Mouse (Mus musculus): ENCODE results near the gene Susd2.

Gene Susd2

DNA sequence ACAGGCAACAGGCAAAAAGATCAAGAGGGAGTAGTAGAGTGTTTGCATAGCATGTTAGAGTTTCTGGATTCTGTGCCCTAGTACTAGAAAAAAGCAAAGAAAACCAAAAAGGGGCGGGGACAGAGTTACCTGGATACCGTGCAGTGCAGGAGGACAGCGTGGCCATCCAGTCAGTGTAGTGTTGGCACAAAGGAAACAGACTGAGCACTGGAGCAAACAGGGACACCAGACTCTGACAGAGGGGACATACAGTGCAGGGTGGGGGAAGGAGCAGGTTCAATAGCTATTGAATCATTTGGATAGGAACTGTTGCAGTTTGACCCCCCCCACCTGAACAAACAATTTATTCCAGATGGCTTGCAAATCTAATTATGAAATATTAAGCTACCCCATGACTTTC, 16.8 kb downstream of the Susd2 start:
- DNase-seq (ENCODE audit: low spot score in 2 of 2), result no peak

DNA sequence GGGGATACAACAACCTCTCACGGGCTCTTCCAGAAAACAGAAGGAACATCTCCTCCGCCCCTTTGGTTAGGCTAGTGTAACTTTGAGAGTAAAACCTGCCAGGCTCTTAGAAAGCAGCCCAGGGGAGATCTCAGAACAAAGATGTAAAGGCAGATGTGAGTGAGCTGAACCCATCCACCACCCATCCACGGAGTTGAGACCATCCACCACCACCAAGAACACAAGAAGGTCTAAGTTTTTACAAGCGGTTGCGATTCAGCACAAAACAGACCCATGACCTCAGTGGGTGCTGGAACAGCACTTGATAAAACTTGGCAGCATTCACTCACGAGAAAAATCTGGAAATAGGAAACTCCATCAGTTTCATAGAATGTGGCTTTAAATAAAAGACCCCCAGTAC, 17.9 kb downstream of the Susd2 start:
- no peak for DNase-seq (ENCODE audit: low spot score in 2 of 2)

DNA sequence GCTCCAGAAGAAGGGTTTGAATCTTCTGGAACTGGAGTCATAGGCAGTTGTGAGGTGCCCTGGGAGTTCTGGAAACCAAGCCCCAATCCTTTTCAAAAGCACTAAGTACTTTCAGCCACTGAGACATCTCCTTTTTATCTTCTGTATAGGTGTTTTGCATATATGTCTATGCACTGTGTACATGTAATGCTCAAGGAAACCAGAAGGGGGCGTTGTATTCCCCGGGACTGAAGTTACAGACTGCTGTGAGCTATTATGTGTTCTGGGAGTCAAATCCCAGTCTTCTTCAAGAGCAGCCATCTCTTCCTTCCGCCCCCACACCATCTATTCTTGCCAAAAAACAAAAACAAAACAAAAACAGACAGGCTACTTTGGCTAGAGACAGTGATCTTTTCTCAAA, 23.0 kb downstream of the Susd2 start:
- DNase-seq (ENCODE audit: low spot score in 2 of 2), result no peak

DNA sequence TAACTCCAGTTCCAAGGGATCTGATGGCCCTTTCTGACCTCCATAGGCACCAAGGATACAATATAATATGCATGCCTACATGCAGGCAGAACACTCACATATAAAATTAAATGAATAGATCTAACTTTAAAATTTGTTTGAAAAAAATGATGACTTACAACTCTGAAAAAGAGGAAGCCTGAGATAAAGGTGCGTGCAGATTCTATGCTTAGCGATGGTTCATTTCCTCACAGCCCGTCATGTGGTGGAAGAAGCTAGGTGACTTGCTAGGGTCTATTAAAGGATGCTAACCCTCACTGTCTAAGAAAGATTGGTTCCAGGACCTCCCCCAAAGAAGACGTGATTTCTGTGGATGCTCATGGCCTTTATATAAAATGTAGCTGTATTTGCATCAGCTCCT, 27.8 kb downstream of the Susd2 start:
- DNase-seq (ENCODE audit: low spot score in 2 of 2), result no peak

DNA sequence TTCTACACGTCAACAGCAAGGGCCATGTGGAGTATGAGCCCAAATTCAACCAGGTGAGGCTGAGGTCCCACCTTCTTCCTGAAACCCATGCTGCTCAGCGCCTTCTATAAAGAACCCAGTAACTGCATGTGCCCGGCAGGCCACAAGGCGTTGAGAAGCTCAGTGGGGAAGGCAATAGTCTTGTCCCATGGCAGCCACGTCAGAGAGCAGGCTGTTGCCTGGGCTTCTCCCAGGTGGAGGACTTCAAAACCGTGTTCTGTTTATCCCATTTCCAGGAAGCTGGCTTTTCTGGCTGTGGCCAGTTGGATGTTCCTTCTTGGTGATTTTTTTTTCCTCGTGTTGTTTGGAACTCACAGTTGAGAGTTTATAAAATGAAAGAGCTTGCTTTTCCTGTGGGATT, 33.3 kb downstream of the Susd2 start:
- no peak for DNase-seq (ENCODE audit: low spot score in 2 of 2)

DNA sequence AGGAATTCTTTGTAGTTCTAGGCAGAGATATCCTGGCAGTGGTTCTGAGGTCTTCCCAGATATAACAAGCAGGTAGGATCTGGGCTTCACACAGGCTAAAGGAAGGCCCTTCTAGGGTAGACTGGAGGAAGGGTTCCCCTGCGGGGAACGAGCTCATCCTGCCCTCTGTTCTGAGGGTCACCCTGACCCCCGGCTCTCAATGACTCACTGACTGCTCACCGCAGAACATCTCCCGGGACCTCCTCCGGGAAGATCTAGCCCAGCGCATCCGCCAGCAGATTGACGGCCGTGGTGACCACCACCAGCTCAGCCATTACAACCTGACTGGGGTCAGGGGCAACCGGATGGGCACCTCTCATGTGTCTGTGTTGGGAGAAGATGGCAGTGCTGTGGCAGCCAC, 34.8 kb downstream of the Susd2 start:
- DNase-seq (ENCODE audit: low spot score in 2 of 2), result no peak

DNA sequence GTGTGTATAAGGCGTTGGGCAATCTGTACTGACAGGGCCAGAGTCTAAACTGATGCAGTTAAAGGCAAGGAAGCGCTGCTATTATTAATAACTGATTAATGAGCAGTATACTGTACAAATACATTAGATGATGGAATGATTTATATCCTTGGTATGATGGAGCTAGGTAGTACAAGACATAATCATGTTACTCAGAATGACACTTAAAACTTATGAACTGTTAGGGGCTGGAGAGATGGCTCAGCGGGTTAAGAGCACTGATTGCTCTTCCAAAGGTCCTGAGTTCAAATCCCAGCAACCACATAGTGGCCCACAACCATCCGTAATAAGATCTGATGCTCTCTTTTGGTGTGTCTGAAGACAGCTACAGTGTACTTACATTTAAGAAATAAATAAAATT, 36.6 kb downstream of the Susd2 start:
- DNase-seq (ENCODE audit: low spot score in 2 of 2), result no peak

DNA sequence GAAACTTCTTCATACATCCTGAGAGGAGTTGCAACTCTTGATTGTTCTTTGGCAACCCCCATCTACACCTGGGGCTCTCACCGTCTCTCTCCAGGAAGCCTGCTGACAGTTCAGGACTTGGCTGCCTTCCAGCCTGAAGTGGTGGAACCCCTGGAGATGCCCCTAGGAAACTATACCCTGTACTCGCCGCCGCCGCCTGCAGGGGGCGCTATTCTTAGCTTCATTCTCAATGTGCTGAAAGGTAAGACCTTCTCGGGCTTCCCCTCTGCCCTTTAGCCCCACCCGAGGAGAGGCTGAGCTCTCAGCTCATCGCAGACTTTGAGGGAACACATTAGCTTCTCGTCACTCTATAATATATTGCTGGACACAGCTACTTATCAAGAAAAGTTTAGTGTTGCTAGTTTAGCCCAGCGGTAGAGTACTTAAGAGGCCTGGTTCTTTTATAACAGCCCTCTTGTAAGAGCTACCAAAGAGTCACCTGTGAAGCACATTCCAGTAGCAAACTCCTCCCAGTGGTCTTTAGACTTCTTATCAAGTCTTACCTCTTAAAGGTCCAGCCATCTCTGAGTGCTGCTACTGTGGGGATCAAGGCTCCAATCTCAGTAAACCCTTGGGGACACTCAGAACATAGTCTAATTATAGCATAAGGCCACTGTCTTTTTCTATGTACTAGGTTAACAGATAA, 38.5 kb downstream of the Susd2 start:
- no peak for DNase-seq (ENCODE audit: low spot score in 2 of 2)

DNA sequence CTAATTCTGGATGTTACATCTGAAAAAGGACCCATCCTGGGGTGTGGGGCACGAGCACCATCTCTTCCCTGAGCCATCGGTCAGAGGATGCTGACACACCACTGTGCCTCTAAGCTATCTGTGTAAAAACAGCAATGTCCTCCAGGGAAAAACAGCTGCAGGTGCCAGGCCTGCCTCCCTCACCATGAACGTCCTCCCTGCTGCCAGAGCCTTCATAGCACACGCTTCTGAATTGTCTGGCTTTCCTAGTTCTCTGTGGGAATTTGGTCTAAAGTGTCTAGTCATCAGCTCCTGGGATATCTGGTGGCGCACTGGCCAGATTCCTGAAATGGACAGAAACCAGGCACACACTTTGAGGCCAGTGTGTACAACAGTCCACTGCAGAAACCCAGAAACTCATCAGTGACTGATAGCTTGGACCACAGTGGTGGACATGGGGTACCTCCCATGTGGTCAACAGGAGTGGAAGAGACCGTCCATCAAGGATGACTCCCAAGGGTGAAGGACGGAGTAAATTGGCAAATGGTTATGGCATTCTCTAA, 43.5 kb downstream of the Susd2 start:
- DNase-seq (ENCODE audit: low spot score in 2 of 2), result no peak

DNA sequence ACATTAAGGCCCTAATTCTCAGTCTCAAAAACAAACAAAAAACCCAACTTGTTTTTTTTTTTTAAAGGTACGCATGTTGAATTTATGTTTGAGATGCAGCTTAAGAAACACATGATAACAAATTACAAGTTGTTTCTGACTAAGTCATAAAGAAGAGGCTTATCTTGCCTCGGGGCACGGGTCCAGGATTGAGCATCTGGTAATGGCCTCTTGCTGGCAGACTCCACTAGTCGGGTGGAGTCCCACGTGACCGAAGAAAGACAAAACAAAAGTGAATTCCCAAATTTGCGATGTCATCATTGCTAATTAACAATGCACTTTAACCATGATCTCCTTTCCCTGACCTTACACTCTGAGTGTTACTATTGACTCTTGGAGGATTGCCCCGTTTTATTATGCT, 47.8 kb downstream of the Susd2 start:
- no peak for DNase-seq (ENCODE audit: low spot score in 2 of 2)

DNA sequence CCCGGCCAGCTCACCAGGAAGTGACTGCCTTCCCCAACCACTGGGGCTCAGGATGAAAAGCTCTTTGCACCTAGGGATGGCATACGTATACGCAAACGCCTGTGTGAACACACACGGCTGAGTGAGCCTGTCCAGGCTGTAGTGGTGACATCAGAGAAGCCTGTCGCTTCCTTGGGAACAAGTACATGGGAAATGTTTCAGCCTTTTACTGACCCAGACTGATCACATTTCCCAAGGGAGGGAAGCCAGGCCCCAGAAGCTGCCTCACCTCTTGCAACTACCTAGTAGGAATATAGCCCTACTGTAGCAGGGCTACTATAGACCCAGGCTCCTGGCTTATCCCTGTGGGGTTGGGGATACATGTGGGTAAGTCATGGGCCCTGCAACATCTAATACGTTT, 51.2 kb downstream of the Susd2 start:
- DNase-seq (ENCODE audit: low spot score in 2 of 2), result no peak

DNA sequence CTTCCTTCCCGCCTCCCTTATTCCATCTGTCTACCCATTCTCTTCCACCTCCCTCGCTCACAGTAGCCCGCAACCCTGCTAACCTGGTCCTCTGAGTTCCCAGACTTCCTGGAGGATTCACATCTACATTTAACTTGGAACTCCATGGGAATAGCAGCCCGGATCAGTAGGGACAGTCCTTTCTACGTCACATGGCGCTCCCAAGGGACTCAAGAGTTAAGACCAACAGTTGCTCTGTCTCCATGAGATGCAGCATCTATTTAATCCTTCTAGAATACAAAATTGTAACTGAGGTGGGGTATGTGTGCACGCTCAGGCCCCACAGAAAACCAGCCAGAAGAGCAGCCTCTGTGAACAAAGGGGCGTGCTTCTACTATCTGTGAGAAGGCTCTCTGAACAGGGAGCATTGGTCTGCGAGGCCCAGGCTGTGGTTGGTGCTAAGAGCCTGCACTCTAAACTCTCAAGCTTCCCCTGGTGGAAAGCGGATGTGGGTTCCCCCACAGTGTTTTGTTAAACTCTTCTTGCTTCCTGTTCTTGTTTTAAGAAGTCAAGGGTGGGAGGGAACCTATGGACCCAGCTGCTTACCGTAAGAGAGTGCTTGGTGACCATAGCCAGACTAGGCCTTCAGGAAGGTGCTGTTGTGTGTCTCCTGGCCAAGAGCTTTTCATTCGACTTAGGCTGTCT, 52.5 kb downstream of the Susd2 start:
- DNase-seq (ENCODE audit: low spot score in 2 of 2), result no peak

DNA sequence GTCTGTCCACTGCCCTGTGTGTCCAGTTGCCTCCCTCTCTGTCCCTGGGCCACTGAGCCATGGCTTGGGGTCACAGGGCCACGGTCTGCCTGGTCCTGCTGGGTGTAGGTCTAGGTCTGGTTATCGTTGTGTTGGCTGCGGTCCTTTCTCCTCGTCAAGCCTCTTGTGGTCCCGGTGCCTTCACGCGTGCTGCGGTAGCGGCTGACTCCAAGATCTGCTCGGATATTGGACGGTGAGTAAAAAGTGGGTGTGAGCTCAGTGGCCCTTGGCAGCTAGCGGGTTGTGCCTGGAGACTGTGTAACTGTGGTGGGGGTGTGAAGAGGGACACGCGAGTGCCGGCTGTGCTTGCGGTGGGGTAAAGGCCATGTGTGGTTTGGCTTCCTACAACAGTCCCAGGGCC, 54.2 kb downstream of the Susd2 start:
- no peak for DNase-seq (ENCODE audit: low spot score in 2 of 2)

DNA sequence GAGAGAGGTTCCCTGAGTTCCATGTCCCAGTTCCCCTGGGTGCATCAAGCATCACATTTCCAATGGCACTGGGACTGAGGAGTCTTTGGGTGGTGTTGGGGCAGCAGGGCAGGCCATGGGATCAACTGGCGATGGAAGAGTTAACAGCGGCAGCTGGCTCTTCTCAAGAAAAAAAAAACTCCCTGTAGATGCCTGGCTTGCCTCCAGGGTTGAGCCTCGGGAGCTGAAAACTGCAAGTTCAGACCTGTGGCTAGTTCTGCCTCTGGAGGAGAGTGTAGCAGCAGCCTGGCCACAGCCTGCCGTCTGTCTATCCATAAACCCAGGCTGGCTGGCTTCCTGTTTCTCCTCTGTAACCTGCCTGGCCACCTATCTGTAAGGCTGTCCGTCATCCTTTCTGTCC, 54.7 kb downstream of the Susd2 start, which contains the start of gene Ggt5:
Gene Ggt5 (plus strand): TSS at position 212 of the 400 bp plus-strand sequence.
- DNase-seq (ENCODE audit: low spot score in 2 of 2), result peak in 1 of 2 experiments; percentile 51

DNA sequence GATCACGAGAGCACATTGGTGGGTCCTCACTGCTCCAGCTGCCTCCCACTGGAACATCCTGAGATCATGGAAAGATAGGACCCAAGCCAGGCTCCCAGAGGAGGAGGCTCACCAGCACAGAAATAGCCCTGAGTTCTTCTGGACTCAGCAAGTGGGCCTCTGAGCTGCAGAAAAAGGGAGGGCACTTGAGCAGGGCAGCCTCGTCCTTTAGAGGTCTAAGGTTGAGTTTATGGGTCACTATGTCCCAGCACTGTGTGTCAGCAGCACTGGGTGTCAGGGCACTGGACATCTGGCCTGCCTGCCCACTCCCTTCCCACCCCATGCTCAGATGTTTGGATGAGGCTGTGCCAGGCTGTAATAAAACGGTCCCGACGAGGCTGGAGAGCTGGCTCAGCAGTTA, 55.5 kb downstream of the Susd2 start:
- no peak for DNase-seq (ENCODE audit: low spot score in 2 of 2)

DNA sequence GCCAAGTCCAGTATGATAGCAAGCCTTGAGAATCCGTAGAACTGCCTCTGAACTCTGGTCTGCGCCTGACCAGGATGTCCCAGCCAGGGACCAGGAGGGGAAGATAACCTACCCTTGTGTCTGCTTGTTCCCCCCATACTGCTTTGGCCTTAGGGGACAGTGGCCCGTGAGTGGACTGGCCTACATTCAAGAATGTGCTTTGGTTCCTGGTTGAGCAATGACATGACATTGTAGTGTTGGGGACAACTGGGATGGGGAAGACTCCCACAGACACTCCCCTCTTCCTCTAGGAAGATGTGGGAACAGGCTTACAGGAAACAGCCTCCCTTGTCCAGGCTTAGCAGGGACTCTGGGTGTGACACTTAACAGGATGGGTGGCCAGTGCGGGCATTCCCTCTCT, 56.0 kb downstream of the Susd2 start:
- DNase-seq (ENCODE audit: low spot score in 2 of 2), result no peak

Data from cerebellum, postnatal 4 days (tissue).